Mouse (Mus musculus): ENCODE data around the gene Cnnm1. TPM values are rescaled to one million over a fixed set of nuclear protein-coding genes. Genes with fewer than 3 reads are reported as not detected.

The Cnnm1 gene
- total and polyA plus RNA-seq, 3 experiments: 0.04 TPM; not detected in 2

- no peak overlapping the region for H3K4me3 ChIP-seq (ENCODE audit: control insufficient read depth in 1 of 2, insufficient read depth in 1 of 2, low read depth in 2 of 2, low read length in 2 of 2)
- H3K9me3 ChIP-seq (replicated peaks; ENCODE audit: insufficient read depth, low read length): no peaks in the 10 kb centered on the region
- H3K4me1 ChIP-seq (ENCODE audit: control insufficient read depth in 1 of 2, insufficient read depth in 2 of 2, low read length in 2 of 2): no peaks in the 10 kb centered on the region
- no peak overlapping the region for H3K9ac ChIP-seq (ENCODE audit: control insufficient read depth, low read depth, low read length, poor library complexity, severe bottlenecking)
- peaks cover 0 to 7% of the 10 kb centered on the region in 2 experiments; a peak in 3 of 4 replicates for H3K27me3 ChIP-seq (ENCODE audit: control insufficient read depth in 1 of 2, insufficient read depth in 2 of 2, low read length in 2 of 2)
- DNase-seq (ENCODE audit: low read depth, low spot score): no peak
- TF ChIP-seq GATA1 (IDR thresholded peaks at IDR 0.05; ENCODE audit: low read depth, low read length) (no peak), ZKSCAN1 (IDR thresholded peaks at IDR 0.05; ENCODE audit: low read depth, low read length) (no peak), CHD2 (IDR thresholded peaks at IDR 0.05; ENCODE audit: low read length) (no peak), HCFC1 (IDR thresholded peaks at IDR 0.05; ENCODE audit: low read depth, low read length) (no peak), ZNF384 (IDR thresholded peaks at IDR 0.05; ENCODE audit: low read depth, low read length) (no peak), GABPA (IDR thresholded peaks at IDR 0.05; ENCODE audit: low read depth, low read length) (no peak), TBP (IDR thresholded peaks at IDR 0.05; ENCODE audit: low read depth, low read length) (no peak), MEF2A (IDR thresholded peaks at IDR 0.05; ENCODE audit: extremely low read depth, insufficient replicate concordance, low read depth, low read length, poor library complexity, severe bottlenecking) (no peak), RCOR1 (IDR thresholded peaks at IDR 0.05; ENCODE audit: low read depth, low read length) (no peak), KAT2A (conservative IDR thresholded peaks at IDR 0.05; ENCODE audit: low read depth, low read length) (no peak), POLR2AphosphoS5 (IDR thresholded peaks at IDR 0.05; ENCODE audit: borderline replicate concordance, low read depth, low read length) (no peak), TAL1 (IDR thresholded peaks at IDR 0.05; ENCODE audit: low read length) (no peak), USF2 (IDR thresholded peaks at IDR 0.05; ENCODE audit: borderline replicate concordance in 1 of 2, insufficient read depth in 1 of 2, low read depth in 1 of 2, low read length in 2 of 2) (no peak), ELF1 (IDR thresholded peaks at IDR 0.05; ENCODE audit: low read depth, low read length) (no peak), TCF12 (IDR thresholded peaks at IDR 0.05; ENCODE audit: low read depth, low read length) (no peak), MAZ (IDR thresholded peaks at IDR 0.05; ENCODE audit: low read depth, low read length) (no peak)
- H3K27ac ChIP-seq (ENCODE audit: control insufficient read depth, low read depth, low read length): no peak overlapping the region
- no peaks in the 10 kb centered on the region for H3K36me3 ChIP-seq (ENCODE audit: control insufficient read depth in 1 of 2, insufficient read depth in 2 of 2, low read length in 2 of 2)
- no peaks in the 10 kb centered on the region for H3K79me2 ChIP-seq (ENCODE audit: control insufficient read depth, insufficient read depth, low read length, poor library complexity)
Observed at GRCm38 (mm10) chr19:43427446-43428224, 12.6 kb upstream of the Cnnm1 start.

GRCm38 (mm10) chr19:43439246-43439645 lies 990 bp upstream of the Cnnm1 start:
- Histone ChIP-seq H3K9me3 (replicated peaks; ENCODE audit: insufficient read depth, low read length) (no peaks in the 10 kb centered on the region), H3K4me3 (ENCODE audit: control insufficient read depth in 1 of 2, insufficient read depth in 1 of 2, low read depth in 2 of 2, low read length in 2 of 2) (no peak overlapping the region), H3K27me3 (ENCODE audit: control insufficient read depth in 1 of 2, insufficient read depth in 2 of 2, low read length in 2 of 2) (no peaks in the 10 kb centered on the region), H3K4me1 (ENCODE audit: control insufficient read depth in 1 of 2, insufficient read depth in 2 of 2, low read length in 2 of 2) (no peaks in the 10 kb centered on the region), H3K79me2 (ENCODE audit: control insufficient read depth, insufficient read depth, low read length, poor library complexity) (no peaks in the 10 kb centered on the region), H3K9ac (ENCODE audit: control insufficient read depth, low read depth, low read length, poor library complexity, severe bottlenecking) (no peak overlapping the region), H3K27ac (ENCODE audit: control insufficient read depth, low read depth, low read length) (no peak overlapping the region), H3K36me3 (ENCODE audit: control insufficient read depth in 1 of 2, insufficient read depth in 2 of 2, low read length in 2 of 2) (no peaks in the 10 kb centered on the region)
- TF ChIP-seq MAX (IDR thresholded peaks at IDR 0.05; ENCODE audit: low read length) (no peak), POLR2AphosphoS5 (IDR thresholded peaks at IDR 0.05; ENCODE audit: borderline replicate concordance, low read depth, low read length) (no peak), HCFC1 (IDR thresholded peaks at IDR 0.05; ENCODE audit: low read depth, low read length) (no peak), SMC3 (IDR thresholded peaks at IDR 0.05; ENCODE audit: low read depth, low read length) (no peak), POLR2A (IDR thresholded peaks at IDR 0.05; ENCODE audit: control insufficient read depth in 1 of 2, insufficient read depth in 1 of 2, low read depth in 1 of 2, low read length in 2 of 2, poor library complexity in 1 of 2) (no peak), USF2 (IDR thresholded peaks at IDR 0.05; ENCODE audit: borderline replicate concordance in 1 of 2, insufficient read depth in 1 of 2, low read depth in 1 of 2, low read length in 2 of 2) (no peak), MYC (IDR thresholded peaks at IDR 0.05; ENCODE audit: low read depth, low read length) (no peak), SIN3A (IDR thresholded peaks at IDR 0.05; ENCODE audit: low read length) (no peak), KAT2A (conservative IDR thresholded peaks at IDR 0.05; ENCODE audit: low read depth, low read length) (no peak), TCF12 (IDR thresholded peaks at IDR 0.05; ENCODE audit: low read depth, low read length) (no peak), ETS1 (IDR thresholded peaks at IDR 0.05; ENCODE audit: low read depth, low read length) (no peak), EP300 (IDR thresholded peaks at IDR 0.05; ENCODE audit: low read depth in 1 of 2, low read length in 2 of 2) (no peak), TAL1 (IDR thresholded peaks at IDR 0.05; ENCODE audit: low read length) (no peak)
- no peak for DNase-seq (ENCODE audit: low read depth, low spot score)
